Mouse (Mus musculus) heart, embryonic 10.5 days (tissue): ENCODE measurements around the gene Eri3. TPM values are rescaled to one million over a fixed set of nuclear protein-coding genes. Genes with fewer than 3 reads are reported as not detected.
A peak's percentile ranks its signal among the peaks of the same experiment; 100 is the strongest.

Experiments used
- DNase-seq: peaks from one replicate; pipeline ENCODE4 v3.0.0-alpha.2; 2017; ENCODE audit warnings: low spot score
- H3K27ac ChIP-seq: fragments of 300-500 bp; sonication (generic); 2 replicates; pipeline ENCODE4 v1.5.1; 2016; ENCODE audit warnings: mild to moderate bottlenecking
- H3K27me3 ChIP-seq: fragments of 300-500 bp; sonication (generic); 2 replicates; pipeline ENCODE4 v1.6.1; 2016; ENCODE audit warnings: mild to moderate bottlenecking; ENCODE audit not compliant: poor library complexity, insufficient read depth, severe bottlenecking
- H3K36me3 ChIP-seq: fragments of 300-500 bp; sonication (generic); 2 replicates; pipeline ENCODE4 v1.6.1; 2016; ENCODE audit warnings: mild to moderate bottlenecking, moderate library complexity
- H3K4me1 ChIP-seq: fragments of 300-500 bp; sonication (generic); 2 replicates; pipeline ENCODE4 v1.6.1; 2016; ENCODE audit warnings: mild to moderate bottlenecking
- H3K4me3 ChIP-seq: fragments of 300-500 bp; sonication (generic); 2 replicates; pipeline ENCODE4 v1.5.1; 2016; ENCODE audit warnings: mild to moderate bottlenecking, moderate library complexity
- H3K9me3 ChIP-seq: fragments of 300-500 bp; sonication (generic); 2 replicates; pipeline ENCODE4 v1.6.1; 2016; ENCODE audit warnings: mild to moderate bottlenecking, moderate library complexity
- WGBS: fragments of 180-500 bp; shearing (Covaris S2); methylation state at CpG from one replicate; pipeline ENCODE4 v1.1.7; 2016; 5-methylcytosine and 5-hydroxymethylcytosine counted together
- polyA plus RNA-seq: library from polyadenylated mRNA; unstranded; fragments of >200 nt; fragmentation: Nextera tagmentation; extraction: Ambion mirVana; gene quantifications from 2 replicates; pipeline ENCODE4 v1.2.1, GENCODE M21; 2016

The Eri3 gene
- polyA plus RNA-seq, 1 experiment from 2014 or later: 118 TPM

GRCm38 (mm10) chr4:117589081-117589660 lies 39.0 kb downstream of the Eri3 start:
- no peak for DNase-seq
- Histone ChIP-seq H3K4me3 (no peak overlapping the region), H3K36me3 (peaks cover 46% of the 10 kb centered on the region), H3K9me3 (no peaks in the 10 kb centered on the region), H3K27ac (no peak overlapping the region), H3K4me1 (peaks cover 50% of the 10 kb centered on the region), H3K27me3 (no peaks in the 10 kb centered on the region)
- 68% methylated on average over 8 of the region's 8 CpGs for WGBS

GRCm38 (mm10) chr4:117590781-117591180 lies 40.6 kb downstream of the Eri3 start:
- Histone ChIP-seq H3K27ac (no peak overlapping the region), H3K4me3 (no peak overlapping the region), H3K4me1 (peaks cover 46% of the 10 kb centered on the region), H3K27me3 (no peaks in the 10 kb centered on the region), H3K36me3 (peaks cover 52% of the 10 kb centered on the region), H3K9me3 (no peaks in the 10 kb centered on the region)
- 68% methylated on average over 2 of the region's 2 CpGs for WGBS
- DNase-seq: no peak

- H3K9me3 ChIP-seq: no peaks in the 10 kb centered on the region
- WGBS: 85% methylated on average over 5 of the region's 5 CpGs
- H3K27me3 ChIP-seq: no peaks in the 10 kb centered on the region
- no peak overlapping the region for H3K4me3 ChIP-seq
- DNase-seq: no peak
- peak overlapping the region; percentile 56; the same call in 1 of the 2 replicates for H3K27ac ChIP-seq
- H3K36me3 ChIP-seq: peaks cover 57% of the 10 kb centered on the region
- H3K4me1 ChIP-seq: peaks cover 41% of the 10 kb centered on the region
Observed at GRCm38 (mm10) chr4:117592206-117592605, 42.0 kb downstream of the Eri3 start.

- WGBS: 94% methylated on average over 10 of the region's 10 CpGs
Observed at GRCm38 (mm10) chr4:117595293-117595692, 45.1 kb downstream of the Eri3 start.

GRCm38 (mm10) chr4:117599986-117600565 lies 49.9 kb downstream of the Eri3 start:
- Histone ChIP-seq H3K4me3 (no peak overlapping the region), H3K27ac (no peak overlapping the region), H3K9me3 (no peaks in the 10 kb centered on the region), H3K4me1 (peaks cover 44% of the 10 kb centered on the region), H3K27me3 (no peaks in the 10 kb centered on the region), H3K36me3 (peaks cover 36% of the 10 kb centered on the region)
- WGBS: 64% methylated on average over 7 of the region's 7 CpGs
- DNase-seq: no peak

More at GRCm38 (mm10) chr4:117595293-117595692, 45.1 kb downstream of the Eri3 start:
- Histone ChIP-seq H3K4me3 (no peak overlapping the region), H3K36me3 (peaks cover 56% of the 10 kb centered on the region), H3K27me3 (no peaks in the 10 kb centered on the region), H3K4me1 (peaks cover 34% of the 10 kb centered on the region), H3K27ac (no peak overlapping the region), H3K9me3 (no peaks in the 10 kb centered on the region)
- DNase-seq: no peak

- Histone ChIP-seq H3K9me3 (no peaks in the 10 kb centered on the region), H3K27ac (peak overlapping the region; percentile 56; the same call in 1 of the 2 replicates), H3K27me3 (no peaks in the 10 kb centered on the region), H3K4me3 (no peak overlapping the region), H3K4me1 (peaks cover 57% of the 10 kb centered on the region), H3K36me3 (peaks cover 25% of the 10 kb centered on the region)
- no peak for DNase-seq
- 54% methylated on average over 5 of the region's 5 CpGs for WGBS
Observed at GRCm38 (mm10) chr4:117601338-117601776, 51.2 kb downstream of the Eri3 start.

GRCm38 (mm10) chr4:117605099-117605953 lies 55.2 kb downstream of the Eri3 start:
- Histone ChIP-seq H3K36me3 (peaks cover 20% of the 10 kb centered on the region), H3K4me1 (peaks cover 75% of the 10 kb centered on the region), H3K9me3 (no peaks in the 10 kb centered on the region), H3K27me3 (no peaks in the 10 kb centered on the region), H3K4me3 (no peak overlapping the region), H3K27ac (peak overlapping the region; percentile 62)
- no peak for DNase-seq
- 46% methylated on average over 16 of the region's 16 CpGs for WGBS

GRCm38 (mm10) chr4:117605954-117606227 lies 55.7 kb downstream of the Eri3 start:
- Histone ChIP-seq H3K9me3 (no peaks in the 10 kb centered on the region), H3K27me3 (no peaks in the 10 kb centered on the region), H3K27ac (peak overlapping the region; percentile 62), H3K36me3 (peaks cover 20% of the 10 kb centered on the region), H3K4me3 (no peak overlapping the region), H3K4me1 (peaks cover 75% of the 10 kb centered on the region)
- WGBS: 48% methylated on average over 1 of the region's 1 CpGs
- no peak for DNase-seq

GRCm38 (mm10) chr4:117606831-117607610 lies 56.9 kb downstream of the Eri3 start:
- no peak for DNase-seq
- H3K36me3 ChIP-seq: peaks cover 22% of the 10 kb centered on the region
- H3K27me3 ChIP-seq: no peaks in the 10 kb centered on the region
- H3K4me1 ChIP-seq: peaks cover 77% of the 10 kb centered on the region
- H3K27ac ChIP-seq: no peak overlapping the region
- WGBS: 81% methylated on average over 5 of the region's 5 CpGs
- H3K9me3 ChIP-seq: no peaks in the 10 kb centered on the region
- H3K4me3 ChIP-seq: no peak overlapping the region

GRCm38 (mm10) chr4:117608265-117608664 lies 58.1 kb downstream of the Eri3 start:
- Histone ChIP-seq H3K4me3 (no peak overlapping the region), H3K9me3 (no peaks in the 10 kb centered on the region), H3K36me3 (peaks cover 33% of the 10 kb centered on the region), H3K27ac (peak overlapping the region; percentile 75; the same call in 1 of the 2 replicates), H3K27me3 (no peaks in the 10 kb centered on the region), H3K4me1 (peaks cover 74% of the 10 kb centered on the region)
- DNase-seq: no peak
- WGBS: 86% methylated on average over 9 of the region's 9 CpGs

GRCm38 (mm10) chr4:117609371-117610039 lies 59.3 kb downstream of the Eri3 start:
- H3K4me3 ChIP-seq: peak overlapping the region; percentile 24
- no peaks in the 10 kb centered on the region for H3K27me3 ChIP-seq
- DNase-seq: peak; percentile 84
- WGBS: 15% methylated on average over 7 of the region's 7 CpGs
- H3K4me1 ChIP-seq: peaks cover 68% of the 10 kb centered on the region
- H3K9me3 ChIP-seq: no peaks in the 10 kb centered on the region
- peaks cover 34% of the 10 kb centered on the region for H3K36me3 ChIP-seq
- peak overlapping the region; percentile 75 for H3K27ac ChIP-seq

GRCm38 (mm10) chr4:117611385-117611784 lies 61.2 kb downstream of the Eri3 start:
- Histone ChIP-seq H3K9me3 (no peaks in the 10 kb centered on the region), H3K36me3 (peaks cover 48% of the 10 kb centered on the region), H3K27me3 (no peaks in the 10 kb centered on the region), H3K27ac (peak overlapping the region; percentile 59; the same call in 1 of the 2 replicates), H3K4me1 (peaks cover 49% of the 10 kb centered on the region), H3K4me3 (no peak overlapping the region; the same call in 1 of the 2 replicates)
- no peak for DNase-seq
- 17% methylated on average over 4 of the region's 4 CpGs for WGBS
